ENCODE assay signal across 9 mouse cellular contexts in the genomic region with DNA sequence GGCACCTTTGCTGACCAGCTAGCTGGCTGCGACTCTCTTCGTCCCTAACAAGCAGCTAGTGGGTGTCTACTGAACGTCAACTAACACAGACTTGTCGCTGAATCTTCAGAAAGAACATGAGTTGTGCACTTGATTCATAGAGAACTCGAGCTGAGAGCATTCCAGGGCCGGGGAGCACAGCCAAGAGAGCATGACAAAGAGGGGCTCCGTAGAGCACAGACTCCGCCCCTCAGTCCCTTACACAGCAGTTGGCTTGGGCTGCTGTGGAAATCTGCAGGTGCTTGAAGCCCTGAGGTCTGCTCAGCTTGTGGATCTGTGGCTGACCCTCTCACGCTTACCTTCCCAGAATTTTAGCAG. TPM values are rescaled to one million over a fixed set of nuclear protein-coding genes. Genes with fewer than 3 reads are reported as not detected.
DNase-seq lines count a peak whose midpoint lies in the region; ATAC-seq and TF ChIP-seq lines count a peak whose summit lies in the region.
"Had no signal": no experiment of that assay in that cellular context is flagged by ENCODE, and none has a peak within 500 bp of the region (broad histone marks: within the 10 kb centered on the region; RNA-seq: fewer than 3 reads in every experiment).

No protein-coding gene starts in this region.

- peaks cover 8% of the 10 kb centered on the region for H3K4me1 ChIP-seq in heart, embryonic 11.5 days (ENCODE audit: control insufficient read depth, insufficient read depth, low read length)
- H3K4me1 ChIP-seq in ES-Bruce4 (ENCODE audit: control insufficient read depth, insufficient read depth, low read length) = no peaks in the 10 kb centered on the region
- H3K4me1 ChIP-seq in embryonic facial prominence, embryonic 14.5 days (ENCODE audit: control insufficient read depth, insufficient read depth, low read length) = peaks cover 24% of the 10 kb centered on the region
- peaks cover 27% of the 10 kb centered on the region for H3K4me1 ChIP-seq in intestine, embryonic 14.5 days (replicated peaks; ENCODE audit: control insufficient read depth, insufficient read depth, low read length)
- H3K4me1 ChIP-seq in midbrain, embryonic 11.5 days (ENCODE audit: control insufficient read depth, insufficient read depth, low read length) = peaks cover 9% of the 10 kb centered on the region

- intact Hi-C loops in heart, postnatal 25 days (cut with DNase I) = no loop called here

- TF ChIP-seq EP300 in ES-Bruce4 (IDR thresholded peaks at IDR 0.05; ENCODE audit: insufficient read depth, low read depth, low read length) = no peak

- H3K36me3 ChIP-seq in heart, embryonic 11.5 days (ENCODE audit: control insufficient read depth, insufficient read depth, low read length) = no peaks in the 10 kb centered on the region
- no peaks in the 10 kb centered on the region for H3K36me3 ChIP-seq in ES-Bruce4 (ENCODE audit: control insufficient read depth, insufficient read depth, low read length, poor library complexity, severe bottlenecking)
- H3K36me3 ChIP-seq in embryonic facial prominence, embryonic 14.5 days (ENCODE audit: control insufficient read depth, insufficient read depth, low read length) = no peaks in the 10 kb centered on the region
- H3K36me3 ChIP-seq in intestine, embryonic 14.5 days (ENCODE audit: control insufficient read depth, insufficient read depth, low read length) = no peaks in the 10 kb centered on the region
- H3K36me3 ChIP-seq in midbrain, embryonic 11.5 days (ENCODE audit: control insufficient read depth, insufficient read depth, low read length) = no peaks in the 10 kb centered on the region

- no peak overlapping the region for H3K27ac ChIP-seq in heart, embryonic 11.5 days (ENCODE audit: low read depth, low read length)
- no peak overlapping the region for H3K27ac ChIP-seq in ES-Bruce4 (ENCODE audit: insufficient read depth, low read length)
- H3K27ac ChIP-seq in embryonic facial prominence, embryonic 14.5 days (replicated peaks; ENCODE audit: low read depth, low read length) = peak overlapping the region; percentile 82; the same call in 1 of the 2 replicates
- H3K27ac ChIP-seq in intestine, embryonic 14.5 days (ENCODE audit: low read depth) = peak overlapping the region; percentile 80; the same call in 1 of the 2 replicates
- no peak overlapping the region for H3K27ac ChIP-seq in midbrain, embryonic 11.5 days (ENCODE audit: low read depth, low read length)

- H3K27me3 ChIP-seq in heart, embryonic 11.5 days (ENCODE audit: control insufficient read depth, insufficient read depth, low read length) = peaks cover 55% of the 10 kb centered on the region
- H3K27me3 ChIP-seq in ES-Bruce4 (ENCODE audit: control insufficient read depth, insufficient read depth, low read length, poor library complexity, severe bottlenecking) = no peaks in the 10 kb centered on the region
- peaks cover 42% of the 10 kb centered on the region for H3K27me3 ChIP-seq in embryonic facial prominence, embryonic 14.5 days (replicated peaks; ENCODE audit: control insufficient read depth, insufficient read depth, low read length)
- peaks cover 23% of the 10 kb centered on the region for H3K27me3 ChIP-seq in intestine, embryonic 14.5 days (replicated peaks; ENCODE audit: control insufficient read depth, insufficient read depth, low read length)
- H3K27me3 ChIP-seq in midbrain, embryonic 11.5 days (ENCODE audit: control insufficient read depth, insufficient read depth, low read length) = peaks cover 27% of the 10 kb centered on the region
- H3K27me3 ChIP-seq: Patski had no signal

- peak overlapping the region; percentile 59 for H3K4me3 ChIP-seq in heart, embryonic 11.5 days (ENCODE audit: low read depth, low read length)
- H3K4me3 ChIP-seq in ES-Bruce4 (ENCODE audit: low read depth, low read length) = peak overlapping the region; percentile 61
- peak overlapping the region; percentile 72 for H3K4me3 ChIP-seq in embryonic facial prominence, embryonic 14.5 days (ENCODE audit: low read depth, low read length)
- H3K4me3 ChIP-seq in intestine, embryonic 14.5 days (ENCODE audit: low read depth, low read length) = peak overlapping the region; percentile 58
- peak overlapping the region; percentile 56 for H3K4me3 ChIP-seq in midbrain, embryonic 11.5 days (ENCODE audit: low read depth, low read length)

- H3K4me2 ChIP-seq in heart, embryonic 11.5 days = peak overlapping the region; percentile 95
- H3K4me2 ChIP-seq in embryonic facial prominence, embryonic 14.5 days (ENCODE audit: low read depth, low read length) = peak overlapping the region; percentile 92
- H3K4me2 ChIP-seq in intestine, embryonic 14.5 days (ENCODE audit: low read length) = peak overlapping the region; percentile 63
- peak overlapping the region; percentile 98 for H3K4me2 ChIP-seq in midbrain, embryonic 11.5 days

- ATAC-seq in heart, embryonic 11.5 days (replicated peaks; ENCODE audit: insufficient number of reproducible peaks, low FRiP score, low TSS enrichment) = no peak
- ATAC-seq in embryonic facial prominence, embryonic 14.5 days (ENCODE audit: low read depth) = peak; percentile 26; the same call in 1 of the 2 replicates
- no peak for ATAC-seq in intestine, embryonic 14.5 days (replicated peaks; ENCODE audit: low FRiP score, low TSS enrichment, low read depth)
- ATAC-seq in midbrain, embryonic 11.5 days (ENCODE audit: low FRiP score) = peak; percentile 25; the same call in 1 of the 2 replicates

- H3K9ac ChIP-seq in heart, embryonic 11.5 days (ENCODE audit: low read depth, low read length) = no peak overlapping the region
- H3K9ac ChIP-seq in ES-Bruce4 (ENCODE audit: low read depth, poor library complexity, severe bottlenecking) = peak overlapping the region; percentile 78
- H3K9ac ChIP-seq in embryonic facial prominence, embryonic 14.5 days (ENCODE audit: low read depth, low read length) = peak overlapping the region; percentile 84; the same call in 1 of the 2 replicates
- peak overlapping the region; percentile 74; the same call in 1 of the 2 replicates for H3K9ac ChIP-seq in intestine, embryonic 14.5 days (ENCODE audit: low read length)
- H3K9ac ChIP-seq in midbrain, embryonic 11.5 days (ENCODE audit: low read length) = peak overlapping the region; percentile 80

- 8% methylated on average over 9 of the region's 9 CpGs for WGBS in heart, embryonic 11.5 days (ENCODE audit: insufficient replicate concordance)
- WGBS in embryonic facial prominence, embryonic 14.5 days = 8% methylated on average over 9 of the region's 9 CpGs
- WGBS in intestine, embryonic 14.5 days = 7% methylated on average over 9 of the region's 9 CpGs
- 7% methylated on average over 9 of the region's 9 CpGs for WGBS in midbrain, embryonic 11.5 days

- no peak for DNase-seq in heart, postnatal 25 days (ENCODE audit: low spot score)
- DNase-seq in embryonic facial prominence, embryonic 14.5 days (ENCODE audit: low spot score) = peak; percentile 71
- no peak for DNase-seq in intestine, embryonic 14.5 days (ENCODE audit: low spot score)
- DNase-seq in midbrain, embryonic 11.5 days (ENCODE audit: low spot score, missing footprints) = no peak
- DNase-seq in Muller cell, postnatal 12 days (ENCODE audit: inconsistent ontology term) = no peak
- DNase-seq in cerebellum, adult 9-10 months = no peak

- TF ChIP-seq CTCF in ES-Bruce4 (IDR thresholded peaks at IDR 0.05; ENCODE audit: low read depth, low read length) = no peak

- no peak for TF ChIP-seq POLR2A in ES-Bruce4 (IDR thresholded peaks at IDR 0.05; ENCODE audit: insufficient read depth, low read length)

- no peaks in the 10 kb centered on the region for H3K9me3 ChIP-seq in heart, embryonic 11.5 days (replicated peaks; ENCODE audit: control insufficient read depth, low read length)
- H3K9me3 ChIP-seq in ES-Bruce4 (replicated peaks; ENCODE audit: control insufficient read depth, insufficient read depth, low read length, poor library complexity, severe bottlenecking) = no peaks in the 10 kb centered on the region
- no peaks in the 10 kb centered on the region for H3K9me3 ChIP-seq in embryonic facial prominence, embryonic 14.5 days (ENCODE audit: control insufficient read depth, low read length)
- no peaks in the 10 kb centered on the region for H3K9me3 ChIP-seq in intestine, embryonic 14.5 days (ENCODE audit: control insufficient read depth, low read length)
- H3K9me3 ChIP-seq in midbrain, embryonic 11.5 days (ENCODE audit: control insufficient read depth, low read length) = no peaks in the 10 kb centered on the region

RNA-seq across cellular contexts. Expression of a gene that starts 0.4 kb away (rescaled TPM):
- 3.0 and 3.7 TPM in 2 replicates for polyA plus RNA-seq in heart, embryonic 11.5 days (2014; fragmentation: Nextera tagmentation; extraction: Ambion mirVana)
- 10 to 100 TPM; 10.7 to 12.2 TPM for total RNA-seq in heart, postnatal 25 days (2021)
- polyA plus RNA-seq in ES-Bruce4 (2011; ENCODE audit: insufficient read depth, insufficient read length, low read depth, missing spikeins) = 0.88 and 1.1 TPM in 2 replicates
- 13.0 and 16.7 TPM in 2 replicates for polyA plus RNA-seq in embryonic facial prominence, embryonic 14.5 days (2014; fragmentation: Nextera tagmentation; extraction: Ambion mirVana)
- 10.4 and 11.8 TPM in 2 replicates for polyA plus RNA-seq in intestine, embryonic 14.5 days (2014; fragmentation: Nextera tagmentation; extraction: Ambion mirVana)
- 14.6 and 16.3 TPM in 2 replicates for polyA plus RNA-seq in midbrain, embryonic 11.5 days (2014; fragmentation: Nextera tagmentation; extraction: Ambion mirVana)

Comparison
In these comparisons a context has a peak if more than half of its experiments do, and no peak if none do; other contexts are left out.
1. ATAC-seq: peak in embryonic facial prominence, embryonic 14.5 days (single experiment) and midbrain, embryonic 11.5 days (single experiment); none in heart, embryonic 11.5 days (single experiment) and intestine, embryonic 14.5 days (single experiment).
2. H3K27ac ChIP-seq: peak in embryonic facial prominence, embryonic 14.5 days (single experiment) and intestine, embryonic 14.5 days (single experiment); none in heart, embryonic 11.5 days (single experiment), ES-Bruce4 (single experiment) and midbrain, embryonic 11.5 days (single experiment).
3. Peak in every context shown above with its lines, with median percentiles within 50 percentile points of each other: H3K4me2 ChIP-seq and H3K4me3 ChIP-seq.